Mouse (Mus musculus): Measurements from ENCODE around the gene Pik3c2a. TPM values are rescaled to one million over a fixed set of nuclear protein-coding genes. Genes with fewer than 3 reads are reported as not detected.

Pik3c2a gene
- polyA plus RNA-seq, 2 experiments from 2014 or later = 54.9 to 91.3 TPM

DNA sequence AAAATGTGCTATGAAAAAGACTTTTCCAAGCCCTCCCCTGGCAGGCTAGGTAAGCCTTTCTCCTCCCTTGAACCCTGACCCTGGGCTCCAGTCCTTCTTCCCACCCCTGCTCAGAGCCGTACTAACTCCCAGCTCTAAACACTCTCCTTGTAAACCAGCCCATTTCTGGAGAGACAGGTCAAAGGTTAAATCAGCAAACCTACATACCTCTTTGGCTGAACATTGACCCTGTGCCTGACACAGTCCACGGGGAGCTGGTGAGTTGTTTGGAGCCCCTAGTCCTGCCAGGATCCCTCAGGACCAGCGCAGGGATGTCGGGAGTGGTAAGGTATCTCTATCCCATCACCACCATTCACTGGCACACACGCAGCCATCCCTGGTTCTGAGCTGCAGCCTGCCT, 150.9 kb downstream of the Pik3c2a start:
- no peak for ATAC-seq

DNA sequence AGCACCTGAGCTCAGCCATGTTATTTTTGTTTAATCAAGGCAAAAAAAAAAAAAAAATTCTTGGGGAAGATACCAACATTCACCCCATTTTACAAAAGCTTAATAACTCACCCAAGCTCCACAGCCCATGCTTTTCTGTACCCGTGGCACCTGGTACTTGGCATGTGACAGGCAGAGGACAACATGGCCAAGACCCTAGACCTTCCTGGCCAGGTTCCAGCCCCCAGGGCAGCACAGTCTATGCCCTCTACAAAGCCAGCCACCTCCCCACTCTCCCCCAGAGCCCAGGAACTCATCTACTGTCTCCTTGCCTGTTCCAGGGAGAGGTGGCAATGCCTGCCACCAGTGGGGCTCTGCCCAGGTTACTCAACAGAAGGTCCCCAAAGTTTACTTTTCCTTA, 152.7 kb downstream of the Pik3c2a start:
- no peak for ATAC-seq

DNA sequence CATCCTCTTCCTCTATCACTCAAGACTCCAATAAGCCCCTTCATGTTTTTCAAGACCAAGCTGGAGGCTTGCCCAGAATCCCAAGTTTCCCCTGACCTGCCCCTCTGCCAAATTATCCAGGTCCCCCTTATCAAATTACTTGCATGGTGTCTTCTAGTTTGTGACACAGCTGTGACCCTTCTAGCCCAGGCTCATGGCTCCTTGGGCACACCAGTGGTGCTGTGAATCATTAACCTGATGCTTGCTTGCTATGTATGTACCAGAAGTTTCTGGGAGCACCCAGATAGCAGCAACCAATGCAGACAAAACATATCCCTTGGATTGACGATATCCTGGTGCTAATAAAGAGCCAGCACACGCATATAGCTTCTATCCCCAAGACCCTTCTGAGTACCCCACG, 154.3 kb downstream of the Pik3c2a start:
- ATAC-seq = no peak

DNA sequence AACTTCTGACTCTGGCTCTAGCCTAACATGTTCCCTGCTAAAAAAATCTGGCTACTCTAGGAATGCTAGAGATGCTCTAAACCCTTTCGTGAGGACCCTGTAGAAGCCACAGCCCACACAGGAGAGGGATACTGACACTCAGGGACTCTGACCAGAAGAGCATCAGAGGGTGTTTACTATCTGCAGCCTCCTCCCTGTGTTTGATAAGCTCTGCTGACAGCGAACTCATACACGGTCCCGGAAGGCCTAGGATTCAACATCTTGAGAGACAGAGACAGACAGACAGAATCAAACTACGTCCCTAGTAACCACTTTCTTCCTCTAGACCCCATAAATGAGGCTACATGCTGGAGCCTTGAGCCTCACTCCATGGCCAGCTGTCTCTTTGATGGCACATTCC, 155.3 kb downstream of the Pik3c2a start:
- ATAC-seq = no peak

Other genes with a start within 250 kb of the Pik3c2a start
- 10 to 100 TPM in 1 of 2 experiments, 1 to 10 TPM in 1; 4.9 to 17.0 TPM for gene Plekha7, start 135.1 kb downstream of the Pik3c2a start, polyA plus RNA-seq (2017; shearing (Covaris generic))
- gene Rps13, start 109.3 kb downstream of the Pik3c2a start, polyA plus RNA-seq (2017; shearing (Covaris generic)) = 1,000 to 10,000 TPM; 1,071 to 1,073 TPM
- 10 to 100 TPM; 21.0 to 24.4 TPM for gene Nucb2, start 60.9 kb upstream of the Pik3c2a start, polyA plus RNA-seq (2017; shearing (Covaris generic))